Mouse (Mus musculus) forebrain, embryonic 12.5 days (tissue): ENCODE measurements around the gene Dld. TPM values are rescaled to one million over a fixed set of nuclear protein-coding genes. Genes with fewer than 3 reads are reported as not detected.

ENCODE experiments used
- ATAC-seq: fragments of 200-750 bp; cut with Nextera tagmentation; 2 replicates; pipeline ENCODE4 v1.8.0; 2017; ENCODE audit warnings: moderate TSS enrichment; ENCODE audit not compliant: low FRiP score
- H3K27ac ChIP-seq: fragments of 300-500 bp; sonication (generic); 2 replicates; pipeline ENCODE4 v1.5.1; 2016; ENCODE audit warnings: mild to moderate bottlenecking
- H3K27me3 ChIP-seq: fragments of 300-500 bp; sonication (generic); 2 replicates; pipeline ENCODE4 v1.6.1; 2016; ENCODE audit warnings: mild to moderate bottlenecking
- H3K36me3 ChIP-seq: fragments of 300-500 bp; sonication (generic); replicated peaks from 2 replicates; pipeline ENCODE4 v1.6.1; 2016; ENCODE audit warnings: mild to moderate bottlenecking
- H3K4me1 ChIP-seq: fragments of 300-500 bp; sonication (generic); 2 replicates; pipeline ENCODE4 v1.6.1; 2016
- H3K4me2 ChIP-seq: fragments of 300-500 bp; sonication (generic); 2 replicates; pipeline ENCODE4 v1.6.1; 2016; ENCODE audit warnings: mild to moderate bottlenecking, moderate library complexity
- H3K4me3 ChIP-seq: fragments of 300-500 bp; sonication (generic); replicated peaks from 2 replicates; pipeline ENCODE4 v1.5.1; 2016; ENCODE audit warnings: mild to moderate bottlenecking
- H3K9ac ChIP-seq: fragments of 300-500 bp; sonication (generic); 2 replicates; pipeline ENCODE4 v1.6.1; 2016; ENCODE audit warnings: mild to moderate bottlenecking
- H3K9me3 ChIP-seq: fragments of 300-500 bp; sonication (generic); 2 replicates; pipeline ENCODE4 v1.6.1; 2016
- WGBS: fragments of 180-500 bp; shearing (Covaris S2); methylation state at CpG from one replicate; pipeline ENCODE4 v1.1.7; 2016; 5-methylcytosine and 5-hydroxymethylcytosine counted together
- polyA plus RNA-seq: library from polyadenylated mRNA; unstranded; fragments of >200 nt; fragmentation: Nextera tagmentation; extraction: Ambion mirVana; gene quantifications from 2 replicates; pipeline ENCODE4 v1.2.1, GENCODE M21; 2016

The Dld gene
- polyA plus RNA-seq, 1 experiment from 2014 or later: 148 TPM

GRCm38 (mm10) chr12:31300276-31300675, 51.0 kb downstream of the Dld start:
- no peak overlapping the region for H3K4me3 ChIP-seq
- H3K4me1 ChIP-seq: no peaks in the 10 kb centered on the region
- H3K27ac ChIP-seq: no peak overlapping the region
- H3K27me3 ChIP-seq: no peaks in the 10 kb centered on the region
- no peak for ATAC-seq
- 92% methylated on average over 9 of the region's 9 CpGs for WGBS
- no peaks in the 10 kb centered on the region for H3K9me3 ChIP-seq
- H3K36me3 ChIP-seq: no peaks in the 10 kb centered on the region
- H3K4me2 ChIP-seq: no peak overlapping the region
- no peak overlapping the region for H3K9ac ChIP-seq

GRCm38 (mm10) chr12:31299676-31300197, 51.5 kb downstream of the Dld start:
- Histone ChIP-seq H3K9ac (no peak overlapping the region), H3K4me3 (no peak overlapping the region), H3K36me3 (no peaks in the 10 kb centered on the region), H3K4me1 (no peaks in the 10 kb centered on the region), H3K27me3 (no peaks in the 10 kb centered on the region), H3K27ac (no peak overlapping the region), H3K4me2 (no peak overlapping the region), H3K9me3 (no peaks in the 10 kb centered on the region)
- 91% methylated on average over 14 of the region's 14 CpGs for WGBS
- no peak for ATAC-seq

GRCm38 (mm10) chr12:31299126-31299525, 52.1 kb downstream of the Dld start:
- Histone ChIP-seq H3K9ac (no peak overlapping the region), H3K4me2 (no peak overlapping the region), H3K9me3 (no peaks in the 10 kb centered on the region), H3K4me1 (no peaks in the 10 kb centered on the region), H3K27me3 (no peaks in the 10 kb centered on the region), H3K4me3 (no peak overlapping the region), H3K27ac (no peak overlapping the region), H3K36me3 (no peaks in the 10 kb centered on the region)
- 96% methylated on average over 3 of the region's 3 CpGs for WGBS
- ATAC-seq: no peak

GRCm38 (mm10) chr12:31298530-31298929, 52.7 kb downstream of the Dld start:
- no peak for ATAC-seq
- Histone ChIP-seq H3K4me2 (no peak overlapping the region), H3K4me3 (no peak overlapping the region), H3K4me1 (no peaks in the 10 kb centered on the region), H3K27me3 (no peaks in the 10 kb centered on the region), H3K9ac (no peak overlapping the region), H3K36me3 (no peaks in the 10 kb centered on the region), H3K9me3 (no peaks in the 10 kb centered on the region), H3K27ac (no peak overlapping the region)
- WGBS: 85% methylated on average over 8 of the region's 8 CpGs

- no peaks in the 10 kb centered on the region for H3K4me1 ChIP-seq
- H3K9ac ChIP-seq: no peak overlapping the region
- no peak for ATAC-seq
- 96% methylated on average over 4 of the region's 4 CpGs for WGBS
- H3K27me3 ChIP-seq: no peaks in the 10 kb centered on the region
- no peak overlapping the region for H3K27ac ChIP-seq
- H3K9me3 ChIP-seq: no peaks in the 10 kb centered on the region
- H3K36me3 ChIP-seq: no peaks in the 10 kb centered on the region
- no peak overlapping the region for H3K4me2 ChIP-seq
- H3K4me3 ChIP-seq: no peak overlapping the region
Measured at GRCm38 (mm10) chr12:31298122-31298521, 53.1 kb downstream of the Dld start.

GRCm38 (mm10) chr12:31296097-31296496, 55.2 kb downstream of the Dld start:
- ATAC-seq: no peak
- Histone ChIP-seq H3K4me1 (no peaks in the 10 kb centered on the region), H3K27me3 (no peaks in the 10 kb centered on the region), H3K9ac (no peak overlapping the region), H3K4me3 (no peak overlapping the region), H3K4me2 (no peak overlapping the region), H3K9me3 (no peaks in the 10 kb centered on the region), H3K27ac (no peak overlapping the region), H3K36me3 (no peaks in the 10 kb centered on the region)
- WGBS: 84% methylated on average over 4 of the region's 4 CpGs

GRCm38 (mm10) chr12:31295505-31295904, 55.7 kb downstream of the Dld start:
- no peak for ATAC-seq
- Histone ChIP-seq H3K4me3 (no peak overlapping the region), H3K9ac (no peak overlapping the region), H3K4me2 (no peak overlapping the region), H3K27me3 (no peaks in the 10 kb centered on the region), H3K4me1 (no peaks in the 10 kb centered on the region), H3K9me3 (no peaks in the 10 kb centered on the region), H3K36me3 (no peaks in the 10 kb centered on the region), H3K27ac (no peak overlapping the region)
- 67% methylated on average over 3 of the region's 3 CpGs for WGBS

- no peak for ATAC-seq
- H3K4me3 ChIP-seq: no peak overlapping the region
- 91% methylated on average over 11 of the region's 11 CpGs for WGBS
- H3K4me1 ChIP-seq: no peaks in the 10 kb centered on the region
- H3K9ac ChIP-seq: no peak overlapping the region
- H3K9me3 ChIP-seq: no peaks in the 10 kb centered on the region
- no peak overlapping the region for H3K27ac ChIP-seq
- no peaks in the 10 kb centered on the region for H3K27me3 ChIP-seq
- H3K36me3 ChIP-seq: no peaks in the 10 kb centered on the region
- no peak overlapping the region for H3K4me2 ChIP-seq
Measured at GRCm38 (mm10) chr12:31294996-31295395, 56.3 kb downstream of the Dld start.

GRCm38 (mm10) chr12:31294526-31294925, 56.7 kb downstream of the Dld start:
- no peak overlapping the region for H3K4me2 ChIP-seq
- ATAC-seq: no peak

GRCm38 (mm10) chr12:31293361-31294142, 57.7 kb downstream of the Dld start:
- Histone ChIP-seq H3K9ac (no peak overlapping the region), H3K27ac (no peak overlapping the region), H3K4me2 (no peak overlapping the region), H3K4me3 (no peak overlapping the region), H3K27me3 (no peaks in the 10 kb centered on the region), H3K36me3 (no peaks in the 10 kb centered on the region), H3K9me3 (no peaks in the 10 kb centered on the region), H3K4me1 (no peaks in the 10 kb centered on the region)
- ATAC-seq: no peak
- 79% methylated on average over 15 of the region's 15 CpGs for WGBS

More at GRCm38 (mm10) chr12:31294526-31294925, 56.7 kb downstream of the Dld start:
- no peaks in the 10 kb centered on the region for H3K4me1 ChIP-seq
- no peak overlapping the region for H3K9ac ChIP-seq
- no peak overlapping the region for H3K4me3 ChIP-seq
- H3K27me3 ChIP-seq: no peaks in the 10 kb centered on the region
- no peaks in the 10 kb centered on the region for H3K9me3 ChIP-seq
- H3K27ac ChIP-seq: no peak overlapping the region
- H3K36me3 ChIP-seq: no peaks in the 10 kb centered on the region
- WGBS: 73% methylated on average over 10 of the region's 10 CpGs

- no peaks in the 10 kb centered on the region for H3K9me3 ChIP-seq
- ATAC-seq: no peak
- no peak overlapping the region for H3K9ac ChIP-seq
- H3K4me3 ChIP-seq: no peak overlapping the region
- H3K4me2 ChIP-seq: no peak overlapping the region
- 78% methylated on average over 3 of the region's 3 CpGs for WGBS
- H3K4me1 ChIP-seq: no peaks in the 10 kb centered on the region
- no peak overlapping the region for H3K27ac ChIP-seq
- H3K36me3 ChIP-seq: no peaks in the 10 kb centered on the region
- no peaks in the 10 kb centered on the region for H3K27me3 ChIP-seq
Measured at GRCm38 (mm10) chr12:31290951-31291350, 60.3 kb downstream of the Dld start.

- no peak for ATAC-seq
- no peaks in the 10 kb centered on the region for H3K36me3 ChIP-seq
- no peak overlapping the region for H3K4me2 ChIP-seq
- 88% methylated on average over 10 of the region's 10 CpGs for WGBS
- no peak overlapping the region for H3K27ac ChIP-seq
- H3K4me3 ChIP-seq: no peak overlapping the region
- H3K4me1 ChIP-seq: no peaks in the 10 kb centered on the region
- H3K27me3 ChIP-seq: 0 out of 2 replicates have a peak, but pooled peaks cover 2% of the 10 kb centered on the region
- H3K9ac ChIP-seq: no peak overlapping the region
- H3K9me3 ChIP-seq: no peaks in the 10 kb centered on the region
Measured at GRCm38 (mm10) chr12:31289046-31289445, 62.2 kb downstream of the Dld start.

- 79% methylated on average over 4 of the region's 4 CpGs for WGBS
- H3K4me2 ChIP-seq: no peak overlapping the region
- no peak overlapping the region for H3K27ac ChIP-seq
- H3K27me3 ChIP-seq: 0 out of 2 replicates have a peak, but pooled peaks cover 2% of the 10 kb centered on the region
- peaks cover 9% of the 10 kb centered on the region for H3K4me1 ChIP-seq
- no peaks in the 10 kb centered on the region for H3K36me3 ChIP-seq
- H3K9ac ChIP-seq: no peak overlapping the region
- no peak for ATAC-seq
- H3K9me3 ChIP-seq: no peaks in the 10 kb centered on the region
- no peak overlapping the region for H3K4me3 ChIP-seq
Measured at GRCm38 (mm10) chr12:31283617-31284136, 67.6 kb downstream of the Dld start.
